Mouse (Mus musculus) bone marrow macrophage, adult 2 months (primary cell): Measurements from ENCODE around the gene Rnf11.

ENCODE experiments used
- CTCF ChIP-seq: IDR thresholded peaks from 2 replicates; pipeline ENCODE4 v1.5.1; 2012; ENCODE audit warnings: low read depth, mild to moderate bottlenecking, low read length, moderate library complexity
- POLR2A ChIP-seq: IDR thresholded peaks from 2 replicates; pipeline ENCODE4 v1.6.1; 2012; ENCODE audit warnings: mild to moderate bottlenecking, low read depth, low read length, borderline replicate concordance

DNA sequence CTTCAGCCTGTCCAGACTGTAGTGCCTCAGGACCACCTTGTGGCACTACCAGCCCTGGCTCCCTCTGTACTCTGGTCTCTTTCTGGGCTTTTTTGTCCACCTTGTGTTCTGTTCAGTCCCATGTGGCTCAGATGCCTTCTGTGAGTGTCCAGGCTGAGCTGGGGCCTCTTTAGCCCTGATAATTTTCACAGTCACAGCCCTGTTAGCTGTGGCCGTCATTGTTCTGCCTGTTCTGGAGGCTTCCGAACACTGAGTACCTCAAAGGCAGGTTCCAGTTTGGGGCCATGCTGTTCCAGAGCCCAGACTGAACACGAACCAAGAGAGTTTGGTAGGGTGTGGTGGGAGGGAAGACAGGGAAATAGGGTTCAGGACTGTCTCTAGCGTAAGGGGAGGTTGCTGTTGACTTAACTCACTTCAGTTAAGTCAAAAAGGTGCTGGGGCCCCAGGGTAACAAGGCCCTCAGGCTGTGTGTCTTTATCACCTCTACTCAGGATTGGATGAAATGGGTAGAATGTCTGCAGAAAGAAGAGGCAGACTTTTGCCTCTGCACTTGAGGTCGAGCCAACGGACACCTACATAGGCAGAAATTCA is 73.1 kb downstream of the Rnf11 start:
- TF ChIP-seq CTCF: no peak
- TF ChIP-seq POLR2A: no peak
